Mouse (Mus musculus) liver, embryonic 14 days (tissue): ENCODE results near the gene BC037034. TPM values are rescaled to one million over a fixed set of nuclear protein-coding genes. Genes with fewer than 3 reads are reported as not detected.

Experiments
- polyA plus RNA-seq: library from polyadenylated mRNA; depleted of rRNA; stranded (reverse); fragments of >200 nt; gene quantifications from 2 replicates; pipeline ENCODE4 v1.2.3, GENCODE M21; 2012; rRNA removed

The BC037034 gene
- 19.6 and 21.8 TPM in 2 replicates for polyA plus RNA-seq

GRCm38 (mm10) chr5:138263260-138264206, at the start of gene BC037034:
BC037034 (minus strand) TSS chr5:138264033.

GRCm38 (mm10) chr5:138279585-138280424, 16.0 kb upstream of the BC037034 start, which contains the start of the genes Gm43720, Gpc2 and Stag3:
Gm43720 (minus strand) TSS chr5:138279958.
Gpc2 (minus strand) TSS chr5:138280005.
Stag3 (plus strand) TSS chr5:138280240.

GRCm38 (mm10) chr5:138272409-138272923, 8.6 kb upstream of the BC037034 start, which contains the start of gene Gal3st4:
Gal3st4 (minus strand) TSS chr5:138272840.

GRCm38 (mm10) chr5:138255353-138256093, 8.3 kb downstream of the BC037034 start, which contains the start of gene Lamtor4:
Lamtor4 (plus strand) TSS chr5:138255482.

GRCm38 (mm10) chr5:138225700-138226099, 38.1 kb downstream of the BC037034 start, which contains the start of gene Nxpe5:
Nxpe5 (plus strand) TSS chr5:138225898.

Other genes with a start within 250 kb of the BC037034 start
- gene Smok3a, start 242.8 kb downstream of the BC037034 start, polyA plus RNA-seq, result not detected in 2 replicates
- not detected in 2 replicates for gene Smok3b, start 242.6 kb downstream of the BC037034 start, polyA plus RNA-seq
- gene Smok3c, start 210.8 kb downstream of the BC037034 start, polyA plus RNA-seq, result not detected in 2 replicates
- 2.4 and 2.7 TPM in 2 replicates for gene Zkscan1, start 178.9 kb downstream of the BC037034 start, polyA plus RNA-seq
- 8.4 and 8.6 TPM in 2 replicates for gene Zscan21, start 147.1 kb downstream of the BC037034 start, polyA plus RNA-seq
- 1.1 and 1.3 TPM in 2 replicates for gene Zfp113, start 108.3 kb downstream of the BC037034 start, polyA plus RNA-seq
- gene Cops6, start 103.0 kb downstream of the BC037034 start, polyA plus RNA-seq, result 59.9 and 71.7 TPM in 2 replicates
- 11.7 and 12.6 TPM in 2 replicates for gene Ap4m1, start 92.0 kb downstream of the BC037034 start, polyA plus RNA-seq
- gene Mcm7, start 91.6 kb downstream of the BC037034 start, polyA plus RNA-seq, result 136 TPM in 2 replicates
- 26.7 and 32.9 TPM in 2 replicates for gene Taf6, start 76.6 kb downstream of the BC037034 start, polyA plus RNA-seq
- 10.2 and 10.4 TPM in 2 replicates for gene Cnpy4, start 76.5 kb downstream of the BC037034 start, polyA plus RNA-seq
- gene Mblac1, start 69.7 kb downstream of the BC037034 start, polyA plus RNA-seq, result 1.9 TPM in 2 replicates
- 0.07 and 0.16 TPM in 2 replicates for gene Nxpe5, start 38.1 kb downstream of the BC037034 start, polyA plus RNA-seq
- gene Lamtor4, start 8.6 kb downstream of the BC037034 start, polyA plus RNA-seq, result 34.9 and 35.6 TPM in 2 replicates
- 0.02 TPM in 1 of 2 replicates, not detected in the other for gene Gal3st4, start 8.8 kb upstream of the BC037034 start, polyA plus RNA-seq
- 0.02 TPM in 1 of 2 replicates, not detected in the other for gene Gm43720, start 15.9 kb upstream of the BC037034 start, polyA plus RNA-seq
- gene Gpc2, start 16.0 kb upstream of the BC037034 start, polyA plus RNA-seq, result 1.4 and 2.2 TPM in 2 replicates
- 2.3 and 4.1 TPM in 2 replicates for gene Stag3, start 16.2 kb upstream of the BC037034 start, polyA plus RNA-seq
- 0.26 and 0.29 TPM in 2 replicates for gene Pvrig, start 77.9 kb upstream of the BC037034 start, polyA plus RNA-seq
- 2.2 and 2.4 TPM in 2 replicates for gene Zfp157, start 177.4 kb upstream of the BC037034 start, polyA plus RNA-seq